Mouse (Mus musculus) lung, embryonic 15.5 days (tissue): ENCODE measurements around the gene Wdr95. TPM values are rescaled to one million over a fixed set of nuclear protein-coding genes. Genes with fewer than 3 reads are reported as not detected.
A peak's percentile ranks its signal among the peaks of the same experiment; 100 is the strongest.

ENCODE experiments used
- ATAC-seq: fragments of 200-750 bp; cut with Nextera tagmentation; 2 replicates; pipeline ENCODE4 v1.8.0; 2017; ENCODE audit warnings: moderate number of reproducible peaks, borderline replicate concordance; ENCODE audit not compliant: low FRiP score, low TSS enrichment; ENCODE audit errors: extremely low read depth
- H3K27ac ChIP-seq: fragments of 300-500 bp; sonication (generic); 2 replicates; pipeline ENCODE4 v1.5.1; 2015; ENCODE audit warnings: moderate library complexity, mild to moderate bottlenecking, inconsistent platforms
- H3K27me3 ChIP-seq: fragments of 300-500 bp; sonication (generic); 2 replicates; pipeline ENCODE4 v1.6.1; 2015; ENCODE audit warnings: inconsistent platforms
- H3K36me3 ChIP-seq: fragments of 300-500 bp; sonication (generic); 2 replicates; pipeline ENCODE4 v1.6.1; 2015; ENCODE audit warnings: inconsistent platforms
- H3K4me1 ChIP-seq: fragments of 300-500 bp; sonication (generic); 2 replicates; pipeline ENCODE4 v1.6.1; 2015; ENCODE audit warnings: inconsistent platforms
- H3K4me2 ChIP-seq: fragments of 300-500 bp; sonication (generic); 2 replicates; pipeline ENCODE4 v1.6.1; 2015; ENCODE audit warnings: inconsistent platforms, mild to moderate bottlenecking, moderate library complexity
- H3K4me3 ChIP-seq: fragments of 300-500 bp; sonication (generic); 2 replicates; pipeline ENCODE4 v1.5.1; 2015; ENCODE audit warnings: mild to moderate bottlenecking, inconsistent platforms
- H3K9ac ChIP-seq: fragments of 300-500 bp; sonication (generic); 2 replicates; pipeline ENCODE4 v1.6.1; 2015; ENCODE audit warnings: inconsistent platforms
- H3K9me3 ChIP-seq: fragments of 300-500 bp; sonication (generic); 2 replicates; pipeline ENCODE4 v1.6.1; 2016; ENCODE audit warnings: inconsistent platforms
- WGBS: fragments of 180-500 bp; shearing (Covaris S2); methylation state at CpG from one replicate; pipeline ENCODE4 v1.1.7; 2015; 5-methylcytosine and 5-hydroxymethylcytosine counted together
- polyA plus RNA-seq: library from polyadenylated mRNA; unstranded; fragments of >200 nt; fragmentation: Nextera tagmentation; extraction: Ambion mirVana; gene quantifications from 2 replicates; pipeline ENCODE4 v1.2.1, GENCODE M21; 2015

The Wdr95 gene
- polyA plus RNA-seq, 1 experiment from 2014 or later: 0.26 TPM

- Histone ChIP-seq H3K27me3 (no peaks in the 10 kb centered on the region), H3K4me1 (peaks cover 17% of the 10 kb centered on the region), H3K36me3 (peaks cover 6% of the 10 kb centered on the region; the same call in 1 of the 2 replicates), H3K27ac (0 out of 2 replicates have a peak overlapping the region, but pooled peaks have one; percentile 71), H3K9ac (peak overlapping the region; percentile 38; the same call in 1 of the 2 replicates), H3K9me3 (no peaks in the 10 kb centered on the region), H3K4me2 (peak overlapping the region; percentile 87), H3K4me3 (peak overlapping the region; percentile 91)
- ATAC-seq: no peak
- WGBS: 44% methylated on average over 8 of the region's 8 CpGs
These were observed 108.8 kb downstream of the Wdr95 start for GRCm38 (mm10) chr5:149637306-149637705.

DNA sequence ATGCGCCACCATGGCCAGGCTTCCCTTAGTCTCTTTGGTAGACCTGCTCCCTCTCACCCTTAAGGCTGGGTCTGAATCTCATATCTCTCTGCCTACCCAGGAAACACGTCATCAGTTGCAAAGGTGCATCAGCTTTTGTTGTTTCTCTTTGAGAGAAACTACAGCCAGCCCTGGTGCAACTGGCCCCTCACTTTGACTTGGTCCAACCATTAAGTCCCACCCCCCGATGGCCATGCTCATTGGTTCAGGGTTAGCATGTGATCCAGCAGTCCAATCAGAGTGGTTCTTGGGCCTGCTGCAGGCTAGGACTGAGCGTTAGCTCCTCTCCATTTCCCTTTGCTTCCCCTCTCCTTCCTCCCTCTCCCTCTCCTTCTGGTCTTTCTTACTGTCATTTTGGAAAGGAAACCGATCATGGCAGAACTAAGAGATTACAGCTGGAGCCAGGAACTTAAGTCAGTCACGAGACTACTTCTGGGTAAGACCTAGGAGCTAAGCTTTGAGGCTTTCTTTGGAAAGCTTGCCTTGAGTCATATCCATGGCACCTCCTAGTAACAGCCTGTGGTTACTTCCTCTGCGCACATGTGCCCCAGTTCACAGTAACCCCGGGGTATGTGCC, 112.9 kb downstream of the Wdr95 start:
- WGBS: 82% methylated on average over 8 of the region's 8 CpGs
- no peak overlapping the region for H3K9ac ChIP-seq
- H3K4me1 ChIP-seq: no peaks in the 10 kb centered on the region
- no peak overlapping the region for H3K4me3 ChIP-seq
- no peak overlapping the region for H3K27ac ChIP-seq
- no peak overlapping the region for H3K4me2 ChIP-seq
- H3K9me3 ChIP-seq: no peaks in the 10 kb centered on the region
- H3K27me3 ChIP-seq: no peaks in the 10 kb centered on the region
- ATAC-seq: no peak
- no peaks in the 10 kb centered on the region for H3K36me3 ChIP-seq

DNA sequence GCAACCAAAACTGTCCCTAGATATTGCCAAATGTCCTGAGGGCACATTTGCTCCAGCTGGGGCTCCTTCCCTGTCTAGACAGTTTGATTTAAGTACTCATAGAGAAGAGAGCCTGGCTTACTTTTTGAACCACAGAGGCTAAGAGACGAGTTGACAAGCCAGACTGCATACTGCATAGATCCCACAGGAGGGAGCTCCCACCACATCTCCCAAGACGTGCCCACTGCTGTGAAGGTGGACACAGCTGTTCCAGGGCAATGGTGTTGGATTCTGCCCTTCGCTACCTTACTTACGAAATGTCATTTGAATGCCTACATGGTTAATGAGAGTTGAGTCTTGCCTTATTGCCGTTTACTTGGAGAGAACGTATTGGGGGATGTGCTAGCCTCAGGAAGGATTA, 113.9 kb downstream of the Wdr95 start:
- H3K4me2 ChIP-seq: no peak overlapping the region
- no peak overlapping the region for H3K4me3 ChIP-seq
- H3K27me3 ChIP-seq: no peaks in the 10 kb centered on the region
- ATAC-seq: no peak
- no peak overlapping the region for H3K27ac ChIP-seq
- H3K9ac ChIP-seq: no peak overlapping the region
- H3K4me1 ChIP-seq: no peaks in the 10 kb centered on the region
- 54% methylated on average over 6 of the region's 6 CpGs for WGBS
- H3K36me3 ChIP-seq: no peaks in the 10 kb centered on the region
- H3K9me3 ChIP-seq: no peaks in the 10 kb centered on the region

- Histone ChIP-seq H3K9me3 (no peaks in the 10 kb centered on the region), H3K27me3 (no peaks in the 10 kb centered on the region), H3K4me3 (no peak overlapping the region), H3K27ac (no peak overlapping the region), H3K4me1 (no peaks in the 10 kb centered on the region), H3K9ac (no peak overlapping the region), H3K4me2 (no peak overlapping the region), H3K36me3 (no peaks in the 10 kb centered on the region)
- 79% methylated on average over 11 of the region's 11 CpGs for WGBS
- no peak for ATAC-seq
These were observed 114.5 kb downstream of the Wdr95 start for GRCm38 (mm10) chr5:149642783-149643509.

GRCm38 (mm10) chr5:149647367-149648115, 119.1 kb downstream of the Wdr95 start:
- Histone ChIP-seq H3K36me3 (no peaks in the 10 kb centered on the region), H3K4me3 (no peak overlapping the region), H3K9ac (no peak overlapping the region), H3K9me3 (no peaks in the 10 kb centered on the region), H3K27me3 (no peaks in the 10 kb centered on the region), H3K27ac (no peak overlapping the region), H3K4me2 (no peak overlapping the region), H3K4me1 (peaks cover 18% of the 10 kb centered on the region)
- 52% methylated on average over 8 of the region's 8 CpGs for WGBS
- no peak for ATAC-seq

DNA sequence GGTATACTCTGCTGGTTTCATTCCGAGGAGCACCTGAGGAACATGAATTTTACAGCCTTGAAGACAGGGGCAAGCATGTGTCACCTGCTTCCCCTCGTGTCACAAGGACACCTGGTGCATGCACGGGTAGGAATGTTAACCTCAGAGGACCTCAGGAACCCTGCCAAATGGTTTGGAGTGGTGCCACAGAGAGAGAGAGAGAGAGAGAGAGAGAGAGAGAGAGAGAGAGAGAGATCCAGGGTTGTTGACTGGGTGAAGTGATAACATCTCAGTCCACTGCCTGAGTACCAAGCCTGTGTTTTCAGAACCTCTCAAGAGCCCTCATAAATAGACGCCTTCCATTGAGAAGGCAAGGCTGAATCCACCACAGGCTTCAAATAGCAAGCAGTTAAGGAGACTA, 119.7 kb downstream of the Wdr95 start:
- WGBS: 22% methylated on average over 4 of the region's 4 CpGs
- Histone ChIP-seq H3K36me3 (no peaks in the 10 kb centered on the region), H3K9ac (no peak overlapping the region), H3K4me1 (peaks cover 18% of the 10 kb centered on the region), H3K27me3 (no peaks in the 10 kb centered on the region), H3K4me2 (no peak overlapping the region), H3K27ac (no peak overlapping the region), H3K9me3 (no peaks in the 10 kb centered on the region), H3K4me3 (no peak overlapping the region)
- ATAC-seq: peak; percentile 27; the same call in 1 of the 2 replicates

- Histone ChIP-seq H3K9ac (no peak overlapping the region), H3K4me1 (peaks cover 18% of the 10 kb centered on the region), H3K4me3 (no peak overlapping the region), H3K27ac (no peak overlapping the region), H3K36me3 (no peaks in the 10 kb centered on the region), H3K4me2 (no peak overlapping the region), H3K9me3 (no peaks in the 10 kb centered on the region), H3K27me3 (no peaks in the 10 kb centered on the region)
- peak; percentile 35; the same call in 1 of the 2 replicates for ATAC-seq
- 55% methylated on average over 6 of the region's 6 CpGs for WGBS
These were observed 120.5 kb downstream of the Wdr95 start for GRCm38 (mm10) chr5:149648895-149649406.

GRCm38 (mm10) chr5:149649499-149650178, 121.2 kb downstream of the Wdr95 start:
- no peaks in the 10 kb centered on the region for H3K27me3 ChIP-seq
- 64% methylated on average over 14 of the region's 14 CpGs for WGBS

GRCm38 (mm10) chr5:149650179-149650553, 121.7 kb downstream of the Wdr95 start:
- H3K9ac ChIP-seq: no peak overlapping the region
- no peak for ATAC-seq
- no peak overlapping the region for H3K4me2 ChIP-seq
- no peaks in the 10 kb centered on the region for H3K27me3 ChIP-seq
- no peaks in the 10 kb centered on the region for H3K36me3 ChIP-seq
- peaks cover 18% of the 10 kb centered on the region for H3K4me1 ChIP-seq
- no peak overlapping the region for H3K4me3 ChIP-seq
- whole genome bisulfite sequencing: 33% methylated on average over 4 of the region's 4 CpGs
- no peak overlapping the region for H3K27ac ChIP-seq
- no peaks in the 10 kb centered on the region for H3K9me3 ChIP-seq

More at GRCm38 (mm10) chr5:149649499-149650178, 121.2 kb downstream of the Wdr95 start:
- H3K36me3 ChIP-seq: no peaks in the 10 kb centered on the region
- H3K9ac ChIP-seq: no peak overlapping the region
- H3K27ac ChIP-seq: no peak overlapping the region
- no peak for ATAC-seq
- no peak overlapping the region for H3K4me3 ChIP-seq
- H3K4me2 ChIP-seq: no peak overlapping the region
- H3K9me3 ChIP-seq: no peaks in the 10 kb centered on the region
- peaks cover 18% of the 10 kb centered on the region for H3K4me1 ChIP-seq

- Histone ChIP-seq H3K9me3 (no peaks in the 10 kb centered on the region), H3K27ac (no peak overlapping the region), H3K4me2 (no peak overlapping the region), H3K9ac (no peak overlapping the region), H3K27me3 (no peaks in the 10 kb centered on the region), H3K4me1 (no peaks in the 10 kb centered on the region), H3K36me3 (no peaks in the 10 kb centered on the region), H3K4me3 (no peak overlapping the region)
- no peak for ATAC-seq
- WGBS: 89% methylated on average over 9 of the region's 9 CpGs
These were observed 127.2 kb downstream of the Wdr95 start for GRCm38 (mm10) chr5:149655636-149656035.

DNA sequence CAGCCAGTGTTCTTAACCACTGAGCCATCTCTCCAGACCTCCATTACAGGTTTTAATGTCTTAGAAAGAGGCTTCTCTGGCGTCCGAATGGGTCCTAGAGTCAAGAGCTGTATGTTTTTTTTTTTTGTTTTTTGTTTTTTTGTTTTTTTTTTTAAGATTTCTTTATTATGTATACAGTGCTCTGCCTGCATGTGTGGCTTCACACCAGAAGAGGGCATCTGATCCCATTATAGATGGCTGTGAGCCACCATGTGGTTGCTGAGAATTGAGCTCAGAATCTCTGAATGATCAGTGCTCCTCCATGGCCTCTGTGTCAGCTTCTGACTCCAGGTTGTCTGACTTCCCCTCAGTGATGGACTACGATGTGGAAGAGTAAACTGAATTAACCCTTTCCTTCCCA, 129.5 kb downstream of the Wdr95 start:
- Histone ChIP-seq H3K9me3 (no peaks in the 10 kb centered on the region), H3K9ac (no peak overlapping the region), H3K4me2 (no peak overlapping the region), H3K4me1 (no peaks in the 10 kb centered on the region), H3K27me3 (no peaks in the 10 kb centered on the region), H3K36me3 (no peaks in the 10 kb centered on the region), H3K4me3 (no peak overlapping the region), H3K27ac (no peak overlapping the region)
- WGBS: 59% methylated on average over 3 of the region's 3 CpGs
- no peak for ATAC-seq
